In the genomic region with DNA sequence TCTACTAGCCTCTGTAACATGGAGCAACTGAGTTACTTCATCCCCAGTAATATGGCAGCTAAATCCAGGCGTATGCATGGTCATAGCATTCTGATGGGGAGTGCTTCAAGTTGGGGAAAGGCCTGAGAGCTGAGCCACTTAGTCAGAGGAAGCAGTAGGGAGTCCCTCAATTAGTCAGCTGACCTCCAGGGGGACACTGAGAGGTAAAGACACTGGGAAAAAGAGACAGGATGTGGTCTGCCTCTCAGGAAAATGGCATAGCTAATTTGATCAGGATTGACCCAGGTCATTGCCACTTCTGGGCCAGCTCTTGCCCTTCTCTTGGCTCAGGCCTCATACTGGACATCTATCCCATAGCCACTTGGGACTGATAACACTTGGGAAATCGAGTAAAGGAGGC, we compare ENCODE assay signal across 22 mouse cellular contexts. TPM values are rescaled to one million over a fixed set of nuclear protein-coding genes. Genes with fewer than 3 reads are reported as not detected.
"Had no signal": no experiment of that assay in that cellular context is flagged by ENCODE, and none has a peak within 500 bp of the region (broad histone marks: within the 10 kb centered on the region; RNA-seq: fewer than 3 reads in every experiment).

No protein-coding gene starts in this region.

- H3K9ac ChIP-seq: lung, embryonic 14.5 days; midbrain, embryonic 12.5 days; neural tube, embryonic 12.5 days; stomach, embryonic 15.5 days had no signal

- H3K27ac ChIP-seq: midbrain, embryonic 10.5 days; midbrain, embryonic 12.5 days; neural tube, embryonic 12.5 days; stomach, embryonic 15.5 days; stomach, postnatal 0 days had no signal

- H3K36me3 ChIP-seq: midbrain, embryonic 10.5 days; midbrain, embryonic 12.5 days; neural tube, embryonic 12.5 days; stomach, embryonic 15.5 days had no signal

- DNase-seq: lung, adult 18-20 months; lung, embryonic 14.5 days; lung, postnatal 10 days; lung, postnatal 4 days; midbrain, embryonic 14.5 days; right cerebral cortex, postnatal 14 days; thymus, adult 2 months; thymus, postnatal 25 days; thymus, postnatal 4 days had no signal

- H3K4me2 ChIP-seq: lung, embryonic 14.5 days; midbrain, embryonic 12.5 days; neural tube, embryonic 12.5 days; stomach, embryonic 15.5 days had no signal

- H3K4me1 ChIP-seq: midbrain, embryonic 10.5 days; midbrain, embryonic 12.5 days; neural tube, embryonic 12.5 days; stomach, embryonic 15.5 days had no signal

- H3K4me3 ChIP-seq: midbrain, embryonic 10.5 days; midbrain, embryonic 12.5 days; neural tube, embryonic 12.5 days; stomach, embryonic 15.5 days had no signal

- H3K9me3 ChIP-seq: midbrain, embryonic 10.5 days; midbrain, embryonic 12.5 days; neural tube, embryonic 12.5 days; stomach, embryonic 15.5 days had no signal

- H3K27me3 ChIP-seq: midbrain, embryonic 12.5 days; neural tube, embryonic 12.5 days; stomach, embryonic 15.5 days had no signal

RNA-seq across cellular contexts. Expression of a gene that starts 47.1 kb away (rescaled TPM):
- total RNA-seq: megakaryocyte, adult 5-6 weeks; midbrain, postnatal 0 days; monocyte, adult 5-6 weeks; neutrophil, adult 5-6 weeks had no signal
- polyA plus RNA-seq: lung, embryonic 14.5 days; lung, embryonic 16.5 days; midbrain, embryonic 10.5 days; midbrain, embryonic 12.5 days; midbrain, embryonic 14.5 days; midbrain, postnatal 0 days; neural tube, embryonic 12.5 days; neural tube, embryonic 14.5 days; spleen, adult 2 months; stomach, postnatal 0 days; urinary bladder, adult 2 months had no signal
